Mouse (Mus musculus) stomach, postnatal 0 days (tissue): ENCODE measurements around the gene N4bp1.

Experiments
- CTCF ChIP-seq: IDR thresholded peaks from 2 replicates; pipeline ENCODE4 v1.5.1; 2016; ENCODE audit warnings: antibody characterized with exemption, low read depth, mild to moderate bottlenecking, moderate library complexity
- EP300 ChIP-seq: optimal IDR thresholded peaks from 2 replicates; pipeline ENCODE3; 2016; ENCODE audit warnings: antibody characterized with exemption

DNA sequence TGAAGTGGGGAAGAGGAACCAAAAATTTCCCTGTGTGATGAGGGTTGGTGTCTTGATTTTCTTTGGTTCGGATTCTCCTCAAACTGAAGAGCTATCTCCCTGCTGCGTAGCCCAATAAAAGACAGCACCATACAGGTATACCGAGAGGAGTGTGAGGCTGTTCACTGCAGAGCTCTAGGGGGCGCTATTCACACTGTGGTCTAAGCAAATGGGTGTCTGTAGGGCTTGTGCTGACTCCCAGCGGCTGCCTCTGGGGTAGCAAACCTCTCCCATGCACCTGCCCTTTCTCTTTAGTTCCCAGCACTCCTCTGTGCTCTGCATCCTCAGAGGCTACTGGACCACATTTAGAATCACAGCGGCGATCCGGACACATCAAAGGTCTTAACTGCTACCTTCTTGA, 41.2 kb upstream of the N4bp1 start:
- TF ChIP-seq CTCF = peak; percentile 32; the same call in 1 of the 2 replicates
- no peak for TF ChIP-seq EP300
